Mouse (Mus musculus): ENCODE measurements around the gene Zfp791. TPM values are rescaled to one million over a fixed set of nuclear protein-coding genes. Genes with fewer than 3 reads are reported as not detected.

Gene Zfp791
- polyA plus RNA-seq, 1 experiment from 2014 or later, result 0.81 TPM

DNA sequence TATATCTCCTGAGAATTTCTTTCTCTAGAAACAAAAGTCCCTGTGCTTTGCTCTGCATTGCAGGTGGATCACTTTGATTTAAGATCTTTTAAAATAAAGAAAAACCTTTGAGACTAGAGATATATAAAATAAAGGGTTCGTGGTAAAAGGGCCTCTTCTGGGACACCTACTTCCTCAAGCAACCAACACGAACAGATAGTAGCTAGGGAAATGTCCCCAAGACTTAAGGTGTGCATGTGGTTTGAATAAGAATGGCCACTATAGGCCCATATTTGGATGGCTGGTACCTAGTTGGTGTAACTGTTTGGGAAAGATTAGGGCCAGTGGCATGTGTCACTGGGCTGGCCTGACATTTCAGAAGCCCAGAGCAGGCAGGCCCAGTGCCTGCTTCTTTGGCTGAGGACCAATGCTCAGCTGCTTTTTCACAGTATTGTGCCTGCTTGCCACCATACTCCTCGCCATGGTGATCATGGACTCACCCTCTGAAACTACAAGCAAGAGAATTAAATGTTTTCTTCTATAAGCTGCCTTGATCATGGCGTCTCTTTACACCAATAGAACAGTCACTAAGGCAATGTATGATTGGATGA lies 22.7 kb downstream of the Zfp791 start:
- ATAC-seq (replicated peaks; ENCODE audit: insufficient number of reproducible peaks, insufficient read depth, low FRiP score, low read depth), result no peak
- 76% methylated on average over 4 of the region's 4 CpGs for WGBS

DNA sequence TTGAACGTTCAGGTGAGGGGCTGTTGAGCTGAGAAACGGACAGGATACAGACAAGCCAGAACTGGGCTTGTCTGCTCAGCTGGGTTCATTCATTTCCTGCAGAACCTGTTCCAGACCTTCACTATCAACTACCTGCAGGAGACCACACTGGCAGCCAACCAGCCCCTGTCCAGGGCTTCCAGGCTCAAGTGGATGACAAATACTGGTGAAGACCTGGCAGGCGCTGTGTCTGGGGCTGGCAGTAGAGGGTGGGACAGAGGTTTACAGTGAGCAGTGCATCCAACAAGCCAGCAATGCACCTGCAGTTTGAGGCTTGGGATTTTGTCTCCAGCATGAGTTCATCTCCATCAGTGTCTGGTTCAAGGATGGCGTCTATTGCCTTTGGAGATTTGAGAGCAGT lies 26.0 kb downstream of the Zfp791 start:
- no peak overlapping the region for H3K4me2 ChIP-seq
- H3K27ac ChIP-seq, result no peak overlapping the region
- no peak for ATAC-seq (replicated peaks; ENCODE audit: insufficient number of reproducible peaks, insufficient read depth, low FRiP score, low read depth)
- H3K9me3 ChIP-seq (replicated peaks), result no peaks in the 10 kb centered on the region
- no peaks in the 10 kb centered on the region for H3K27me3 ChIP-seq
- peaks cover 24% of the 10 kb centered on the region for H3K36me3 ChIP-seq
- 79% methylated on average over 4 of the region's 4 CpGs for WGBS
- H3K9ac ChIP-seq, result no peak overlapping the region
- no peaks in the 10 kb centered on the region for H3K4me1 ChIP-seq (replicated peaks)
- no peak overlapping the region for H3K4me3 ChIP-seq

More for the DNA sequence above, 22.7 kb downstream of the Zfp791 start:
- H3K27me3 ChIP-seq, result no peaks in the 10 kb centered on the region
- H3K9ac ChIP-seq, result no peak overlapping the region
- no peak overlapping the region for H3K27ac ChIP-seq
- no peak overlapping the region for H3K4me3 ChIP-seq
- no peaks in the 10 kb centered on the region for H3K4me1 ChIP-seq (replicated peaks)
- H3K9me3 ChIP-seq (replicated peaks), result no peaks in the 10 kb centered on the region
- H3K4me2 ChIP-seq, result no peak overlapping the region
- peaks cover 16% of the 10 kb centered on the region for H3K36me3 ChIP-seq

DNA sequence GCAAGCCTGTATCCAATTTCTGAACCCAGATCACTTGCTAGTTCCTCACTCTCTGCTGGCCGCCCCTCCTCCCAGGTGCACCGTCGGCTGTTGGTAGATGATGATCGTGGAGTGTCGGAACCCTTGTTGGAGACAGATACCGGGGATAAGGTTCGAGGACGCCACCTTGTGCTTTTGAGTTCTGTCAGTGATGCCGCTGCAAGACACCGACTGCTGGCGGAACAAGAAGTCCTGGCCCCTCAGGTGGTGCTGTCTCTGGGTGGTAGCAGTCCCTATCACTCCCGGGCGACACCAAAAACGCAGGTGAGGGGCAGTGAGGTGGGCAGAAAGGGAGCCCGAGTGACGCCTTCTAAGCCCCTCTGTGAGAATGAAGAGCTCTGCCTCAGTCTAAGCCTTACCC lies 26.7 kb downstream of the Zfp791 start:
- H3K4me3 ChIP-seq, result no peak overlapping the region
- no peak overlapping the region for H3K27ac ChIP-seq
- H3K4me2 ChIP-seq, result no peak overlapping the region
- H3K36me3 ChIP-seq, result peaks cover 24% of the 10 kb centered on the region
- 91% methylated on average over 16 of the region's 16 CpGs for WGBS
- ATAC-seq (replicated peaks; ENCODE audit: insufficient number of reproducible peaks, insufficient read depth, low FRiP score, low read depth), result no peak
- no peaks in the 10 kb centered on the region for H3K4me1 ChIP-seq (replicated peaks)
- H3K9ac ChIP-seq, result no peak overlapping the region
- no peaks in the 10 kb centered on the region for H3K27me3 ChIP-seq
- H3K9me3 ChIP-seq (replicated peaks), result no peaks in the 10 kb centered on the region

DNA sequence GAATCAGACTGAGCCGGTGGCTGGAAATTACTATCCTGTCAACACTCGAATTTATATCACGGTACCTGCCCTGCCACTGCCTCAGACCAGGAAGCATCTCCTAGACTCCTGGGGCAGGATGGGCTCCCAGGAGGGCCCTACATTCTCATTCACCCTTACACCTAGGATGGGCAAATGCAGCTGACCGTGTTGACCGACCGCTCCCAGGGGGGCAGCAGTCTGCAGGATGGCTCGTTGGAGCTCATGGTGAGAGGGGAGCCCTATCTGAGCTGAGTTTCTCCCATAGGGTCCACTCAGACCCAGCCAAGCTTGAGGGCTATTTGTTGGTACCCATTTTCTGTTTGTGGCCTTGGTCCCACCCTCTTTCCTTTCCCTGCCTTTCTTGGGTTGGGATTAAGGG lies 27.3 kb downstream of the Zfp791 start:
- Histone ChIP-seq H3K4me2 (no peak overlapping the region), H3K9ac (no peak overlapping the region), H3K36me3 (peaks cover 24% of the 10 kb centered on the region), H3K9me3 (replicated peaks) (no peaks in the 10 kb centered on the region), H3K27me3 (no peaks in the 10 kb centered on the region), H3K4me1 (replicated peaks) (no peaks in the 10 kb centered on the region), H3K27ac (no peak overlapping the region), H3K4me3 (no peak overlapping the region)
- WGBS, result 94% methylated on average over 7 of the region's 7 CpGs
- ATAC-seq (replicated peaks; ENCODE audit: insufficient number of reproducible peaks, insufficient read depth, low FRiP score, low read depth), result no peak

DNA sequence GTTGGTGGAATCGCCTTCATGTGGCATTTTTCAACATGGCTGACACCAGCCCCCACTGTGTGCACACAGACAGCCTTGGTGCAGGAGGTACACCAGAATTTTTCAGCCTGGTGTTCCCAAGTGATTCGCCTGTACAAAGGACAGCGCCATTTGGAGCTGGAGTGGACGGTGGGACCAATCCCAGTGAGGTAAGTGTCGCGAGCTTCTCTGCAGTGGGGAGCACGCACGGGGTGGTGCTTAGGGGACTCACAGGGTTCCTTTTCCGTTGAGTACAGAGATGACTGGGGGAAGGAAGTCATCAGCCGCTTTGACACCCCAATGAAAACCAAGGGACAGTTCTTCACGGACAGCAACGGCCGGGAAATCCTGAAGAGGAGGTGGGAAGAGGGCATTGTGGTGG lies 27.8 kb downstream of the Zfp791 start:
- H3K27me3 ChIP-seq, result no peaks in the 10 kb centered on the region
- no peak overlapping the region for H3K4me2 ChIP-seq
- no peaks in the 10 kb centered on the region for H3K4me1 ChIP-seq (replicated peaks)
- WGBS, result 88% methylated on average over 13 of the region's 13 CpGs
- peaks cover 24% of the 10 kb centered on the region for H3K36me3 ChIP-seq
- H3K9ac ChIP-seq, result no peak overlapping the region
- H3K9me3 ChIP-seq (replicated peaks), result no peaks in the 10 kb centered on the region
- no peak overlapping the region for H3K27ac ChIP-seq
- H3K4me3 ChIP-seq, result no peak overlapping the region
- ATAC-seq (replicated peaks; ENCODE audit: insufficient number of reproducible peaks, insufficient read depth, low FRiP score, low read depth), result no peak

GRCm38 (mm10) chr8:85091526-85092090 lies 31.3 kb downstream of the Zfp791 start:
- no peaks in the 10 kb centered on the region for H3K4me1 ChIP-seq (replicated peaks)
- no peak overlapping the region for H3K27ac ChIP-seq
- peaks cover 31% of the 10 kb centered on the region for H3K36me3 ChIP-seq
- H3K9me3 ChIP-seq (replicated peaks), result no peaks in the 10 kb centered on the region
- ATAC-seq (replicated peaks; ENCODE audit: insufficient number of reproducible peaks, insufficient read depth, low FRiP score, low read depth), result no peak
- no peak overlapping the region for H3K4me2 ChIP-seq
- 40% methylated on average over 21 of the region's 21 CpGs for WGBS
- no peak overlapping the region for H3K4me3 ChIP-seq
- H3K27me3 ChIP-seq, result no peaks in the 10 kb centered on the region
- H3K9ac ChIP-seq, result no peak overlapping the region

DNA sequence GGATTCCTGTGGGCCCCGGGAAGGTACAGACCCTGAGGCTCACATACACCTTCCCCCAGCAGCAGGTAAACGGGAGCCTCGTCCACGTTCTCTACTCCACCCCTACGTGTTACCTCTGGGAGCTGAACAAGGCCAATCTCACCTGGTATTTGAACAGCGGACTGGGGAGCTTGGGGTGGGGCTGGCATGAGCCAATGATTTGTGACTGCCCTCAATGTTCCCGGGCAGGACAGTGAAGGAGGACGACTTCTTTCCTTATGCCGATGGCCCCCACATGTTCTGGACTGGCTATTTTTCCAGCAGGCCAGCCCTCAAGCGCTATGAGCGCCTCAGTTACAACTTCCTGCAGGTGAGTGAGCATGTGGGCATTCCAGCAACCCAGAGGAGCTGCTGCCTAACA lies 32.0 kb downstream of the Zfp791 start:
- no peaks in the 10 kb centered on the region for H3K4me1 ChIP-seq (replicated peaks)
- H3K27ac ChIP-seq, result no peak overlapping the region
- no peak overlapping the region for H3K9ac ChIP-seq
- no peak overlapping the region for H3K4me2 ChIP-seq
- H3K36me3 ChIP-seq, result peaks cover 26% of the 10 kb centered on the region
- no peak for ATAC-seq (replicated peaks; ENCODE audit: insufficient number of reproducible peaks, insufficient read depth, low FRiP score, low read depth)
- no peaks in the 10 kb centered on the region for H3K9me3 ChIP-seq (replicated peaks)
- H3K4me3 ChIP-seq, result no peak overlapping the region
- WGBS, result 88% methylated on average over 11 of the region's 11 CpGs
- H3K27me3 ChIP-seq, result no peaks in the 10 kb centered on the region

- H3K4me1 ChIP-seq (replicated peaks), result peaks cover 8% of the 10 kb centered on the region
- H3K36me3 ChIP-seq, result peaks cover 27% of the 10 kb centered on the region; the same call in 1 of the 2 replicates
- WGBS, result 66% methylated on average over 2 of the region's 2 CpGs
- no peak overlapping the region for H3K4me2 ChIP-seq
- H3K4me3 ChIP-seq, result no peak overlapping the region
- no peaks in the 10 kb centered on the region for H3K9me3 ChIP-seq (replicated peaks)
- H3K27ac ChIP-seq, result no peak overlapping the region
- no peaks in the 10 kb centered on the region for H3K27me3 ChIP-seq
- H3K9ac ChIP-seq, result no peak overlapping the region
- no peak for ATAC-seq (replicated peaks; ENCODE audit: insufficient number of reproducible peaks, insufficient read depth, low FRiP score, low read depth)
Observed at GRCm38 (mm10) chr8:85088771-85089170, 34.1 kb downstream of the Zfp791 start.

DNA sequence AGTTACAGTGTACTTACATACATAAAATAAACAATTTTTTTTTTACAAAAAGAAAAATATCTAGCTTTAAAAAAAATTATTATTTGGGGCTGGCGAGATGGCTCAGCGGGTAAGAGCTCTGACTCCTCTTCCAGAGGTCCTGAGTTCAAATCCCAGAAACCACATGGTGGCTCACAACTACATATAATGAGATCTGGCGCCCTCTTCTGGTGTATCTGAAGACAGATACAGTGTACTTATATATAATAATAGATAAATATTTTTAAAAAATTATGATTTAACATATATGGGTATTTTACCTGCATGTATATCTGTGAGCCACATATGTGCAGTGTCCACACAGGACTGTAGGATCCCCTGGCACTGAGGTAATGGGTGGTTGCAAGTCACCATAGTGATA lies 36.7 kb downstream of the Zfp791 start:
- Histone ChIP-seq H3K36me3 (peaks cover 23% of the 10 kb centered on the region; the same call in 1 of the 2 replicates), H3K9ac (no peak overlapping the region), H3K4me2 (no peak overlapping the region), H3K4me3 (no peak overlapping the region), H3K4me1 (replicated peaks) (peaks cover 24% of the 10 kb centered on the region), H3K9me3 (replicated peaks) (no peaks in the 10 kb centered on the region), H3K27me3 (no peaks in the 10 kb centered on the region), H3K27ac (no peak overlapping the region)
- WGBS, result 76% methylated on average over 3 of the region's 3 CpGs
- no peak for ATAC-seq (replicated peaks; ENCODE audit: insufficient number of reproducible peaks, insufficient read depth, low FRiP score, low read depth)

GRCm38 (mm10) chr8:85084633-85085032 lies 38.3 kb downstream of the Zfp791 start:
- H3K4me1 ChIP-seq (replicated peaks), result peaks cover 32% of the 10 kb centered on the region
- no peak overlapping the region for H3K4me2 ChIP-seq
- H3K27me3 ChIP-seq, result no peaks in the 10 kb centered on the region
- no peak overlapping the region for H3K4me3 ChIP-seq
- no peak overlapping the region for H3K27ac ChIP-seq
- no peaks in the 10 kb centered on the region for H3K9me3 ChIP-seq (replicated peaks)
- 79% methylated on average over 8 of the region's 8 CpGs for WGBS
- no peak overlapping the region for H3K9ac ChIP-seq
- peaks cover 23% of the 10 kb centered on the region; the same call in 1 of the 2 replicates for H3K36me3 ChIP-seq
- no peak for ATAC-seq (replicated peaks; ENCODE audit: insufficient number of reproducible peaks, insufficient read depth, low FRiP score, low read depth)

DNA sequence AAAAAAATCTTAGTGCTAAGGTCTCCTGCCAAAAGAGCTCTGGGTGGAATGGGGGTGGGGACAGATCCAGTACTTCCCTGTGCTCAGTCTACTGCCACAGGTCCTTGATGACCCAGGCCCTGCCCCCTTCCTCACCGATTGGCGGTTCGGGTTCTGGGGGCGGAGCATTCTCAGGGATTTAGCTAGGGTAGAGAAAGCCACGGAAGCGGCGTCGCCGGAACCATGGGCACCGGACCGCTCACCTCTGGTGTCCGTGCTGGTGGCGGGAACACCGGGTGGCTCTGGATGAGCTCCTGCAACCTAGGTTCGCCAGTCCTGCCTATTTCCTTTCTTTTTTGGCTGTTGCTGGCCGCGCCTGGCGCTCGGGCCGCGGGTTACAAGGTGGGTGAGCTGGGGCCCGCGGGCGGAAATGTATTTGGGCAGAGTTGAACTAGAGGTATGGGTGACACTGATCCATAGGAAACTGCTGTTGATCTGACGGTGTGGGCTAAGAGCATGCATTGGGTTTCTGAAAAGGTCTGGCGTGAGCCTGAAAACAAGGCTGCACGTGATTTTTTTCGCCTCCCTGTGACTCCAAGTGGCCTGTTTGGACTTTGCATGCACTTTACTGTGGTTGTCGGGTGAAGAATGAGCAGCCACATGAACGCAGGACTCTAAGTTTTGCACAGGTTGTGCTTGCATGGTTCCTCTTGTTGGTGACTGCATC lies 39.6 kb downstream of the Zfp791 start, which contains the start of gene Man2b1:
Gene Man2b1 (plus strand): TSS at position 163 of the 706 bp plus-strand sequence.
- under 1% methylated on average over 30 of the region's 30 CpGs for WGBS
- peaks cover 22% of the 10 kb centered on the region; the same call in 1 of the 2 replicates for H3K36me3 ChIP-seq
- peak within 1 kb of the TSS; percentile 91 for H3K4me2 ChIP-seq
- ATAC-seq (replicated peaks; ENCODE audit: insufficient number of reproducible peaks, insufficient read depth, low FRiP score, low read depth), result peak; percentile 85
- no peaks in the 10 kb centered on the region for H3K9me3 ChIP-seq (replicated peaks)
- peaks cover 39% of the 10 kb centered on the region for H3K4me1 ChIP-seq (replicated peaks)
- H3K4me3 ChIP-seq, result peak within 1 kb of the TSS; percentile 91
- no peaks in the 10 kb centered on the region for H3K27me3 ChIP-seq
- peak within 1 kb of the TSS; percentile 65 for H3K27ac ChIP-seq
- H3K9ac ChIP-seq, result peak within 1 kb of the TSS; percentile 81

Measured in heart, embryonic 15.5 days (tissue).